Mouse (Mus musculus) stomach, postnatal 0 days (tissue): Measurements from ENCODE around the gene Ift88. TPM values are rescaled to one million over a fixed set of nuclear protein-coding genes. Genes with fewer than 3 reads are reported as not detected.

Experiments
- ATAC-seq: fragments of 200-750 bp; cut with Nextera tagmentation; 2 replicates; pipeline ENCODE4 v1.8.0; 2017; ENCODE audit not compliant: low FRiP score, low TSS enrichment
- DNase-seq: peaks from one replicate; pipeline ENCODE4 v3.0.0-alpha.2; 2016; ENCODE audit warnings: low spot score
- H3K27ac ChIP-seq: fragments of 300-500 bp; sonication (generic); replicated peaks from 2 replicates; pipeline ENCODE4 v1.5.1; 2014; ENCODE audit warnings: mild to moderate bottlenecking, control low read depth
- H3K27me3 ChIP-seq: fragments of 300-500 bp; sonication (generic); 2 replicates; pipeline ENCODE4 v1.6.1; 2014; ENCODE audit warnings: low read length; ENCODE audit not compliant: control insufficient read depth, insufficient read depth
- H3K36me3 ChIP-seq: fragments of 300-500 bp; sonication (generic); 2 replicates; pipeline ENCODE4 v1.6.1; 2014; ENCODE audit warnings: low read length, mixed read lengths; ENCODE audit not compliant: control insufficient read depth, insufficient read depth
- H3K4me1 ChIP-seq: fragments of 300-500 bp; sonication (generic); replicated peaks from 2 replicates; pipeline ENCODE4 v1.6.1; 2014; ENCODE audit warnings: antibody characterized with exemption; ENCODE audit not compliant: control insufficient read depth, insufficient read depth
- H3K4me2 ChIP-seq: fragments of 300-500 bp; sonication (generic); replicated peaks from 2 replicates; pipeline ENCODE4 v1.6.1; 2014; ENCODE audit warnings: low read depth, mild to moderate bottlenecking, control low read depth, moderate library complexity
- H3K4me3 ChIP-seq: fragments of 300-500 bp; sonication (generic); 2 replicates; pipeline ENCODE4 v1.5.1; 2014; ENCODE audit warnings: low read depth, low read length, control low read depth
- H3K9ac ChIP-seq: fragments of 300-500 bp; sonication (generic); 2 replicates; pipeline ENCODE4 v1.6.1; 2014; ENCODE audit warnings: mild to moderate bottlenecking, low read length, control low read depth, mixed read lengths
- H3K9me3 ChIP-seq: fragments of 300-500 bp; sonication (generic); 2 replicates; pipeline ENCODE4 v1.6.1; 2016; ENCODE audit warnings: low read length; ENCODE audit not compliant: control insufficient read depth
- CTCF ChIP-seq: IDR thresholded peaks from 2 replicates; pipeline ENCODE4 v1.5.1; 2016; ENCODE audit warnings: antibody characterized with exemption, low read depth, mild to moderate bottlenecking, moderate library complexity
- EP300 ChIP-seq: optimal IDR thresholded peaks from 2 replicates; pipeline ENCODE3; 2016; ENCODE audit warnings: antibody characterized with exemption
- whole genome bisulfite sequencing: fragments of 180-500 bp; shearing (Covaris S2); extraction: QIAGEN DNeasy Blood & Tissue Kit; methylation state at CpG from one replicate; pipeline ENCODE4 v1.1.7; 2014; 5-methylcytosine and 5-hydroxymethylcytosine counted together
- polyA plus RNA-seq: library from polyadenylated mRNA; unstranded; fragments of >200 nt; fragmentation: Nextera tagmentation; extraction: Ambion mirVana; gene quantifications from 2 replicates; pipeline ENCODE4 v1.2.1, GENCODE M21; 2015

The Ift88 gene
- polyA plus RNA-seq, 1 experiment from 2014 or later, result 5.5 TPM

DNA sequence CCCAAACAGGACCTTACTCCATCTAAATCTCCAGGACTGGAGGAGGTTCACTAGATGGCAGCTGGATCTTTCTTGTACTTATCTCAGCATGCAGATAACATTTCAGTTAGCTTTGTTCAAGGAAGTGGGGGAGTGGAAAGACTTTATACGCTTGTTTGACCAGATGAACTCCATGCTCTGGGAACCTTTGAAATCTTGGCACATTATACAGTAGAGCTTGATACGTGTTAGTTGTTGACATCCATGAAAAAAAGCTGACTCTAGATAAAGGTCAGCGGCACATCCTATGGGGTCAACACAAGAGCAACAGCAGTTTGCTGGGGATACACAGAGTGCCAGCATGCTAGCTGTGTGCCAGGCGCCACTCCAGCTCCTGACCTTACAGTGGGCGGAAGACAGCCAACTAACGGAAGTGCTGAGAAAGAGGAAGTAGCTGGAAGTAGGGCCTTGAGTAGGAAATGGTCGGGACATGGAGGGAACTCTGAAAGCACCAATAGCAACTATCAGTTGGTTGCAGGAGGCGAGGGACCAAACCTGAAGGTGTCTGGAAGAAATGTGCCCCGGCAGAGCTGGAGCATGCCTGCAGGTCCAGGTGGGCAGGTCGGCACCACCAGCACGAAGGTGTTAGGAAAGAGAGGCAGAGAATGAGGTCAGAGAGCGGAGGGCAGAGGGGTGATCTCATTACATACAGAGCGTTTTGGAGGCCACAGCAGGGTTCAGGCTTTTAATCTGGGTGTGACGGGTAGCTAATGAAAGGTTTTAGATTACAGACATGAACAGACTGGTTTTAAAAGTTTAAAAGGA lies 36.9 kb upstream of the Ift88 start:
- no peak overlapping the region for H3K4me2 ChIP-seq
- no peak overlapping the region for H3K9ac ChIP-seq
- H3K27ac ChIP-seq, result peak overlapping the region; percentile 46
- no peak for DNase-seq
- H3K4me3 ChIP-seq, result no peak overlapping the region
- H3K4me1 ChIP-seq, result no peaks in the 10 kb centered on the region
- H3K9me3 ChIP-seq, result no peaks in the 10 kb centered on the region
- H3K36me3 ChIP-seq, result no peaks in the 10 kb centered on the region
- no peak for TF ChIP-seq CTCF
- TF ChIP-seq EP300, result no peak
- H3K27me3 ChIP-seq, result no peaks in the 10 kb centered on the region
- ATAC-seq, result peak; percentile 53
- WGBS, result 50% methylated on average over 14 of the region's 14 CpGs

DNA sequence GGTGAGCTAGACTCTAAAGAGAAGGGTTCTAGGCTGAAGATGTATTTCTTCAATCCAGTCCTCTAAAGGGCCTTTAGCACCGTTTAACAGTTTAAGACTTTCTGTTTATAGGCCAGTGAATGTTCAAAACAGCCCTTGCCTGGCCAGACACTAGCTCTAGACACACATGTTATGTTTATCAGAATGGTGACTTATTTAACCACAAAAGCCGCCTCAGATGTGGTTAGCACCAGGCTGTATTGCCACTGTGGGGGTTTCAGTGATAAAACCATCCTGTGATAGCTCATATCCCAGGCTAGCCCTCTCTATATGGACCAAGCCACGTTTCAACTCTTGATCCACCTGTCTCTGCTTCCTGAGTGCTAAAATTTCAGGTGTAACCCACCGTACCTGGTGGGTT lies 32.2 kb upstream of the Ift88 start:
- Histone ChIP-seq H3K9ac (no peak overlapping the region), H3K27ac (no peak overlapping the region), H3K27me3 (no peaks in the 10 kb centered on the region), H3K4me1 (no peaks in the 10 kb centered on the region), H3K36me3 (no peaks in the 10 kb centered on the region), H3K4me3 (no peak overlapping the region), H3K9me3 (no peaks in the 10 kb centered on the region), H3K4me2 (no peak overlapping the region)
- 74% methylated on average over 4 of the region's 4 CpGs for WGBS
- ATAC-seq (no peak), DNase-seq (no peak)
- TF ChIP-seq CTCF (no peak), EP300 (no peak)

DNA sequence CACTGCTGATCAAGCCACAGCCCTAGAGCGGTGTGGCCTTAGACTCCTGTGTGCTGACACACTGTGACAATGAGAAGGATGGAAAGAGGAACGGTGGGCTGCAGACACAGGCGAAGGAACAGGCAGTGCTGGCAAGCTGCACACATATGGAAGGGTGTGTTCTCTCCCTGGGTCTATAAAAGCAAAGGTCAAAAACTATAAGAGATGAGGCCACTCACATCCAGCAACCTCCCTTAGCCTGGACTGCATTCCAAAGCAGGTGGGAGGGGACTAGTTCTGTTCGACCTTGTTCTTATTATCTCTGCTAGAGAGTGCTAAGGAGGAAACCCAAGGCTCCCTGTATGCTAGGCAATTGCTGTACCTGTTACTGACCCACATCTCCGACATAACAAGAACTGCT lies 31.6 kb upstream of the Ift88 start:
- Histone ChIP-seq H3K4me2 (no peak overlapping the region), H3K4me3 (no peak overlapping the region), H3K9ac (no peak overlapping the region), H3K27ac (no peak overlapping the region), H3K9me3 (no peaks in the 10 kb centered on the region), H3K4me1 (no peaks in the 10 kb centered on the region), H3K27me3 (no peaks in the 10 kb centered on the region), H3K36me3 (no peaks in the 10 kb centered on the region)
- TF ChIP-seq EP300 (no peak), CTCF (no peak)
- DNase-seq (no peak), ATAC-seq (peak; percentile 77; the same call in 1 of the 2 replicates)
- 47% methylated on average over 5 of the region's 5 CpGs for WGBS

DNA sequence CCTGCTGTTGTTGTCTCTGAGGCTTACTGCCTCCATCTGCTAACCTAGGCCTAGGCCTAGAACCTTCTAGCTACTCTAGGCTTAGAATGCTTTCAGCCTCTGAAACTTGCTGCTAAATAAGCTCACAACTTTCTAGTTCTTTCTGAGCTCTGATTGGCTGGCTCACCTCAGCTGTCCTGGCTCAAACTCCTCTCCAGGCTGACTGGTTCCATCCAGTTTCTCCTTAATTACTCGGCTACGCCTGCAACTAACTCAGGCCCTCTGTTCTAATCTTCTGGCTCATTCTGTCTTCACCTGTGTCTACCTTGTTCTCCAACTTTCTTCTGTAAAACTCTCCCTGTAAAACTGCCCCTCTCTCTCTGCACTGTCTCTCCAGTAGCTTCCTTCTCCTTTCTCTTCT lies 28.4 kb upstream of the Ift88 start:
- DNase-seq, result no peak
- H3K4me3 ChIP-seq, result no peak overlapping the region
- no peaks in the 10 kb centered on the region for H3K4me1 ChIP-seq
- WGBS, result 67% methylated on average over 2 of the region's 2 CpGs
- H3K9me3 ChIP-seq, result no peaks in the 10 kb centered on the region
- no peaks in the 10 kb centered on the region for H3K27me3 ChIP-seq
- no peaks in the 10 kb centered on the region for H3K36me3 ChIP-seq
- TF ChIP-seq CTCF, result no peak
- no peak for TF ChIP-seq EP300
- ATAC-seq, result no peak
- no peak overlapping the region for H3K9ac ChIP-seq
- no peak overlapping the region for H3K4me2 ChIP-seq
- H3K27ac ChIP-seq, result no peak overlapping the region

DNA sequence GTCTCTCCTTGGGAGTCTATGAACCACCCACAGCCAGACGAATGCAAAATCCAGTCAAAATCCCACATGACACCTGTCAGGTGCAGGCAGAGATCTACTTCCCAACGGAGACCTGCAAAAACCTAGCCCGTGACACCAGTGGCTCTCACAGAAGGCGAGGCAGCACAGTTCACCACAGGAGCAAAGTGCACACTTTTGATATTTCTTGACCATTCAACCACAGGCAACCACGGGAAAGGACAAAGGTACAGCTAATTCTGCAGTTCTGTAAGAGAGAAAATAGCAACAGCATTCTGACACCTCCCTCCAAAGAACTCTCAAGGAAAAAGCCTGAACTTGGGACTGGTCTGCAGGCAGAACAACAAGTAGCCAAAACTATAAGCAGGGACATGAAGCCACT lies 26.6 kb upstream of the Ift88 start:
- WGBS, result 81% methylated on average over 5 of the region's 5 CpGs

DNA sequence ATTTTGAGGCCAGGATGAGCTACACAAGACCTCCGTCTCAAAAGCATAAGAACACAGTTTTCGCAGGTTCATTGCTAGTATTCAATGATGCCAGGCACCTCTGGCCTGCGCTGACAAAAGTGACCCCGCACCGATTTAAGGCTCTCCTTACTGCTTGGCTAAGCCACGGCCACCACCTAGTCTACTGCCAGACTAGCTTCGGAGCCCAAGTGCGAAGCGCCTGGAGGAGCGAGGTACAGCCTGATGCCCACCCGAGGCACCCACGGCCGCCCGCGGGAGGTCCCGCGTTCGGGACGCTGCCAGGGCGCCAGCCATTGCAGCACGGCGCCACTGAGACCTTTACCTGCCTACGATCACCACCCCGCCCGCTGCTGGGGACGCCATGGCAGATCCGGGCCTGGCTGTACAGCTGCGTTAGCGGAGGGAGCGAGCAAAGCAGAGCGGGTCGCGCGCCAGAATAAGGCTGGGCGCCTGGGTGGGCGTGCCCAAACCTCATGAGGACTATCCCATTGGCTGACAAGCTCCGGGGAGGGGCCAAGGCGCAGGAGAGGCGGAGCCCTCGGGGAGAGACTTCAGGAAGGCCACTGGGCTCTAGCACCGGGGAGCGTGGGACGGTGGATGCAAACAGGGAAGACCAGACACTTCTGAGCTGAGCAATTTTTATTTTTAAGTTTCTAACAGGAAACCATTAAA lies 25.7 kb upstream of the Ift88 start, which contains the start of gene Cryl1:
Gene Cryl1 (minus strand): TSS at position 465 of the 693 bp plus-strand sequence.
- Histone ChIP-seq H3K9ac (peak within 1 kb of the TSS; percentile 79), H3K9me3 (no peaks in the 10 kb centered on the region), H3K27me3 (no peaks in the 10 kb centered on the region), H3K4me1 (no peaks in the 10 kb centered on the region), H3K27ac (peak within 1 kb of the TSS; percentile 83), H3K36me3 (no peaks in the 10 kb centered on the region), H3K4me2 (peak within 1 kb of the TSS; percentile 91), H3K4me3 (peak within 1 kb of the TSS; percentile 65)
- TF ChIP-seq CTCF, result no peak
- no peak for TF ChIP-seq EP300
- whole genome bisulfite sequencing, result 3% methylated on average over 43 of the region's 43 CpGs
- ATAC-seq (peak; percentile 99), DNase-seq (peak; percentile 98)

More for the DNA sequence above, 26.6 kb upstream of the Ift88 start:
- H3K9ac ChIP-seq, result no peak overlapping the region
- no peaks in the 10 kb centered on the region for H3K4me1 ChIP-seq
- no peak for DNase-seq
- no peaks in the 10 kb centered on the region for H3K36me3 ChIP-seq
- no peak for ATAC-seq
- H3K4me2 ChIP-seq, result peak overlapping the region; percentile 91
- H3K4me3 ChIP-seq, result no peak overlapping the region
- TF ChIP-seq EP300, result no peak
- no peak for TF ChIP-seq CTCF
- H3K9me3 ChIP-seq, result no peaks in the 10 kb centered on the region
- H3K27me3 ChIP-seq, result no peaks in the 10 kb centered on the region
- H3K27ac ChIP-seq, result no peak overlapping the region
